Mouse (Mus musculus) heart, adult 2 months (tissue): ENCODE data around the gene Ube2v1. TPM values are rescaled to one million over a fixed set of nuclear protein-coding genes. Genes with fewer than 3 reads are reported as not detected.

Experiments
- DNase-seq, 2 experiments: peaks; one replicate each; pipeline ENCODE4 v3.0.0; 2021
- H3K27ac ChIP-seq: fragments of 200-600 bp; 2 replicates; pipeline ENCODE4 v1.8.1; 2022
- H3K27me3 ChIP-seq: fragments of 200-500 bp; 2 replicates; pipeline ENCODE4 v1.6.1; 2012; ENCODE audit warnings: mild to moderate bottlenecking, low read length, inconsistent platforms, mixed read lengths; ENCODE audit not compliant: control insufficient read depth, insufficient read depth
- H3K36me3 ChIP-seq: fragments of 200-500 bp; 2 replicates; pipeline ENCODE4 v1.6.1; 2012; ENCODE audit warnings: low read length, inconsistent platforms; ENCODE audit not compliant: control insufficient read depth, insufficient read depth
- H3K4me1 ChIP-seq: fragments of 200-500 bp; 2 replicates; pipeline ENCODE4 v1.6.1; 2011; ENCODE audit warnings: low read length; ENCODE audit not compliant: control insufficient read depth, insufficient read depth
- H3K4me3 ChIP-seq: fragments of 200-600 bp; 2 replicates; pipeline ENCODE4 v1.8.1; 2022
- H3K79me2 ChIP-seq: fragments of 200-500 bp; replicated peaks from 2 replicates; pipeline ENCODE4 v1.6.1; 2012; ENCODE audit warnings: mild to moderate bottlenecking, inconsistent platforms, low read length, moderate library complexity, mixed read lengths; ENCODE audit not compliant: control insufficient read depth, insufficient read depth
- H3K9ac ChIP-seq: fragments of 200-500 bp; 2 replicates; pipeline ENCODE4 v1.6.1; 2012; ENCODE audit warnings: low read depth, mild to moderate bottlenecking, control low read depth, inconsistent platforms, low read length, mixed read lengths
- CTCF ChIP-seq: fragments of 200-600 bp; IDR thresholded peaks from 2 replicates; pipeline ENCODE4 v1.8.1; 2022; ENCODE audit warnings: antibody characterized with exemption, mild to moderate bottlenecking, moderate library complexity
- EP300 ChIP-seq: fragments of 200-500 bp; IDR thresholded peaks from 2 replicates; pipeline ENCODE4 v1.6.1; 2011; ENCODE audit warnings: low read depth, low read length, control low read depth; ENCODE audit not compliant: insufficient read depth
- POLR2A ChIP-seq: fragments of 200-500 bp; IDR thresholded peaks from 2 replicates; pipeline ENCODE4 v1.6.1; 2011; ENCODE audit warnings: mild to moderate bottlenecking, low read depth, low read length, control low read depth; ENCODE audit not compliant: insufficient read depth
- WGBS: fragments of 180-500 bp; shearing (Covaris S2); methylation state at CpG from one replicate; pipeline ENCODE4 v1.1.7; 2018; 5-methylcytosine and 5-hydroxymethylcytosine counted together
- intact Hi-C: fragments of 180-260 bp; cut with DNase I; formaldehyde crosslinking; loops from one replicate; pipeline ENCODE4 v1.15.1; 2025
- polyA plus RNA-seq: library from polyadenylated mRNA; depleted of rRNA; stranded (reverse); fragments of >200 nt; gene quantifications from 2 replicates; pipeline ENCODE4 v1.2.3, GENCODE M21; 2012
- total RNA-seq, 2 experiments: library from RNA; stranded (reverse); gene quantifications; 2 replicates each; pipeline ENCODE4 v1.2.3; 2021

Ube2v1 gene
- total and polyA plus RNA-seq, 3 experiments = 101 to 121 (median 118) TPM

- H3K4me1 ChIP-seq = peaks cover 21% of the 10 kb centered on the region
- WGBS = 42% methylated on average over 14 of the region's 14 CpGs
- intact Hi-C loops = loop anchor here (2.0 to 5.0 kb wide), 2 partner anchors 25 to 33 kb away; no protein-coding TSS in a partner anchor
Measured at GRCm38 (mm10) chr2:167595761-167596171, 36.1 kb downstream of the Ube2v1 start.

DNA sequence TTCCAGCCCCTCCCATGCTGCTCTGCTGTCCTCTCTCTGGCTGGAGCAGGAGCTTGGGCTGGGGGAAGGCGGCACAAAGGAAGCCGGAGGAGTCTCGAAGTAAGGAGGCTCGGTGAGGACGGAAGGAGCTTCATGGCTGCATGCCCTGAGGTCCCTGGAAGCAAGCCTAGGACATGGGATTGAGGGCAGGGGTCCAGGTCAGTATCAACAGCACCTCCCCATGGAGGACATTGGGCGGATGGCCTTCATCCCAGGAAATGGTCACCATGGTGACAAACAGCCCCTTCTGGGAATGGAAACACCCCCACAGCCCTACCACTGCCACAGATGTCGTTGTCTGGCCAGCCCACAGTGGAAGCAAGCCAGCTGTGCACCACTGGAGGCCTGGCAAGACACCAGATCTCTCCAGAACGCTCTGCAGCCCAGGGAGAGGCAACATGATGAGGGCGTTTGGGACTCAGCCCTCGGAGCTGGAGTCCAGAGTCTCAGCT lies 37.4 kb downstream of the Ube2v1 start:
- TF ChIP-seq EP300 (peak; percentile 85), POLR2A (peak; percentile 61), CTCF (peak; percentile 45)
- DNase-seq = peak; percentile 93 to 94
- 4% methylated on average over 10 of the region's 10 CpGs for WGBS
- Histone ChIP-seq H3K36me3 (no peaks in the 10 kb centered on the region), H3K4me1 (peaks cover 21% of the 10 kb centered on the region), H3K9ac (no peak overlapping the region), H3K27me3 (no peaks in the 10 kb centered on the region), H3K79me2 (no peaks in the 10 kb centered on the region), H3K4me3 (no peak overlapping the region), H3K27ac (peak overlapping the region; percentile 83)
- intact Hi-C loops = loop anchor here (2.0 kb wide), 1 partner anchor 24 kb away; no protein-coding TSS in a partner anchor

More at GRCm38 (mm10) chr2:167595761-167596171, 36.1 kb downstream of the Ube2v1 start:
- no peaks in the 10 kb centered on the region for H3K36me3 ChIP-seq
- H3K27me3 ChIP-seq = no peaks in the 10 kb centered on the region
- peak; percentile 81 to 82 for DNase-seq
- TF ChIP-seq EP300 (no peak), CTCF (no peak), POLR2A (no peak)
- no peaks in the 10 kb centered on the region for H3K79me2 ChIP-seq
- H3K9ac ChIP-seq = peak overlapping the region; percentile 63
- H3K27ac ChIP-seq = peak overlapping the region; percentile 83
- H3K4me3 ChIP-seq = no peak overlapping the region

GRCm38 (mm10) chr2:167593551-167594250 lies 38.2 kb downstream of the Ube2v1 start:
- WGBS = 44% methylated on average over 4 of the region's 4 CpGs
- Histone ChIP-seq H3K4me3 (no peak overlapping the region), H3K9ac (no peak overlapping the region; the same call in 1 of the 2 replicates), H3K27me3 (no peaks in the 10 kb centered on the region), H3K79me2 (no peaks in the 10 kb centered on the region), H3K36me3 (no peaks in the 10 kb centered on the region), H3K27ac (peak overlapping the region; percentile 83), H3K4me1 (peaks cover 22% of the 10 kb centered on the region)
- no peak for DNase-seq
- no peak for TF ChIP-seq EP300
- TF ChIP-seq POLR2A = no peak
- TF ChIP-seq CTCF = no peak
- intact Hi-C loops = loop anchor here (2.0 kb wide), 1 partner anchor 23 kb away; no protein-coding TSS in a partner anchor

DNA sequence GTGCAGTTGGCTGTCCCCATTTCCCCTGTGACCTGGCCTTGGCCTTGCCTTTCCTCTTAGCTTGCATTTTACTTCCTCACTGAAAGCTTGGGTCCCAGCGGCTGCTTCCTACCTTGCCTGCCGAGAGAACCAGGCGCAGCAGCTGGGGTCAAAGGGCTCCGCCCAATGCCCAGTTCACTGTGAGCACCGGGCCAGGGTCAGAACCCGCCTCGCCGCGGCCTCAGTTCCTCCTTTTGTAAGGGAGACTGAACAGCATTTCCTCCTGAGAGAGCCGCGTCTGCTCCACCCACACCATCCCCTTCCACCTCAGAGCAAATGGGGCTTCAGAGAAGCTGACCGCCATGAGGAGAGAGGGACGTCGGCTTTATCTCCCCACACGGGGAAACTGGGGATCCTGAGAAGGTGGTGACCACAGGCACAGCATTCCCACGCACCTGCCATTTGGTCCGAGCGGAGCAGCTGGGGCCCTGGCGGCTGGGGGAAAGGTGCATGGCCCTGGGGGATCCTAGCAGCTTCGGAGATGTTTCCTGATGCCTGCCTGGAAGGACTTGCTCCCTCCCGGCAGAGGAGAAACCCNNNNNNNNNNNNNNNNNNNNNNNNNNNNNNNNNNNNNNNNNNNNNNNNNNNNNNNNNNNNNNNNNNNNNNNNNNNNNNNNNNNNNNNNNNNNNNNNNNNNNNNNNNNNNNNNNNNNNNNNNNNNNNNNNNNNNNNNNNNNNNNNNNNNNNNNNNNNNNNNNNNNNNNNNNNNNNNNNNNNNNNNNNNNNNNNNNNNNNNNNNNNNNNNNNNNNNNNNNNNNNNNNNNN lies 42.9 kb downstream of the Ube2v1 start:
- intact Hi-C loops = no loop called here
- H3K9ac ChIP-seq = peak overlapping the region; percentile 66
- H3K4me1 ChIP-seq = peaks cover 26% of the 10 kb centered on the region
- H3K36me3 ChIP-seq = no peaks in the 10 kb centered on the region
- H3K27me3 ChIP-seq = no peaks in the 10 kb centered on the region
- H3K4me3 ChIP-seq = peak overlapping the region; percentile 53
- peak overlapping the region; percentile 97 for H3K27ac ChIP-seq
- 20% methylated on average over 21 of the region's 21 CpGs for WGBS
- peak; percentile 80 to 86 for DNase-seq
- no peaks in the 10 kb centered on the region for H3K79me2 ChIP-seq
- TF ChIP-seq EP300 (peak; percentile 63; the same call in 1 of the 2 replicates), CTCF (no peak), POLR2A (peak; percentile 86)

DNA sequence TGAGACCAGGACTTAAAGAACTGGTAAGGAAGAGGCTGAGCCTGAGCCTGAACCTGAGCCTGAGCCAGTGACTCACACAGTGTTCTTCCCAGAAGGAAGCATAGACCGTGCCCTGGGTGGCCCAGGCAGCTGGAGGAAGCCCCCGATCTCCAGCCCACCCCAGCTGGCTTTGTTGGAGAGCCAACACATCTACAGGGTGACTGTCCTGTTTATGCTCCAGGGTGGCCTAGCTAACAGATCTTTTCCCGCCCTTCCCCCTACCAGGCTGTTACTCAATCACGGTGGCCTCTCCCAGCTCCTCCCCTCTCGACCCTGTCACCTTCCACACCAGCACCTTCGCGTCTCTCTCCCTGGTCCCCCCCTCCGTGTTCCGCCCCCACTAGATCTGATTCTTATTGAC lies 44.9 kb downstream of the Ube2v1 start:
- H3K79me2 ChIP-seq = no peaks in the 10 kb centered on the region
- DNase-seq = peak; percentile 41 to 52
- no peaks in the 10 kb centered on the region for H3K36me3 ChIP-seq
- 32% methylated on average over 9 of the region's 9 CpGs for WGBS
- no peaks in the 10 kb centered on the region for H3K27me3 ChIP-seq
- H3K27ac ChIP-seq = peak overlapping the region; percentile 71
- H3K4me3 ChIP-seq = no peak overlapping the region
- TF ChIP-seq CTCF = no peak
- no peak overlapping the region for H3K9ac ChIP-seq
- intact Hi-C loops = loop anchor here (2.0 kb wide), 1 partner anchor 16 kb away; no protein-coding TSS in a partner anchor
- H3K4me1 ChIP-seq = peaks cover 20% of the 10 kb centered on the region
